Mouse (Mus musculus): Measurements from ENCODE around the gene 3110082I17Rik.

DNA sequence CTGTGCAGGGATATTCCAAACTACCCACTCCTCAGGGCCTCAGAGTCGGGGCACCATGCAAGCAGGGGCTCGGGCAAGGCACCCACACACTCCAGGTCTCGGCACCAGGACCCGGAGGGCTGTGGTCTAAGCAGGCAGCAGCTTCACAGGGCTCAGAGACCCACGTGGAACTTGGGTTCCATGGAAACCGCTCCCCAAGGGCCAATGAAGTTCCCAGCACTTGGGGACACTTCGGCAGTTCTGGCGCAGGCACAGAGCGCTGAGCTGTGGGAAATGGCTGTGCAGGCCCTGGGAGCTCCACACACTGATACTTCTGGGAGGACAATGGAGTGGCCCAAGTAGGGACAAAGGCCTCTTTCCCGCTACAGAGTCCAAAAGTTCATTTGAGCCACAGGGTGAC, 7.3 kb downstream of the 3110082I17Rik start:
- no peak for TF ChIP-seq CTCF (IDR thresholded peaks at IDR 0.05; ENCODE audit: low read depth)
- no peak for TF ChIP-seq EP300 (optimal IDR thresholded peaks at IDR 0.05)

Data from stomach, postnatal 0 days (tissue).